Mouse (Mus musculus): Measurements from ENCODE around the gene Mab21l1. TPM values are rescaled to one million over a fixed set of nuclear protein-coding genes. Genes with fewer than 3 reads are reported as not detected.

Gene Mab21l1
- total RNA-seq, 2 experiments from 2014 or later, result 0.96 to 1.7 TPM

- no peak for DNase-seq (ENCODE audit: low spot score)
Observed at GRCm38 (mm10) chr3:55778764-55779730, 3.3 kb upstream of the Mab21l1 start.

GRCm38 (mm10) chr3:55780120-55781070 lies 1.9 kb upstream of the Mab21l1 start:
- DNase-seq (ENCODE audit: low spot score), result peak; percentile 50

GRCm38 (mm10) chr3:55781429-55782055 lies 768 bp upstream of the Mab21l1 start:
- DNase-seq (ENCODE audit: low spot score), result no peak

GRCm38 (mm10) chr3:55782771-55783170 lies 461 bp downstream of the Mab21l1 start:
- peak; percentile 39 for DNase-seq (ENCODE audit: low spot score)

- DNase-seq (ENCODE audit: low spot score), result peak; percentile 67
Observed at GRCm38 (mm10) chr3:55783171-55784081, 1.1 kb downstream of the Mab21l1 start.

GRCm38 (mm10) chr3:55784101-55784500 lies 1.8 kb downstream of the Mab21l1 start:
- DNase-seq (ENCODE audit: low spot score), result no peak

GRCm38 (mm10) chr3:55785266-55785980 lies 3.1 kb downstream of the Mab21l1 start:
- DNase-seq (ENCODE audit: low spot score), result no peak

- no peak for DNase-seq (ENCODE audit: low spot score)
Observed at GRCm38 (mm10) chr3:55785981-55786725, 3.8 kb downstream of the Mab21l1 start.

GRCm38 (mm10) chr3:55786835-55787486 lies 4.7 kb downstream of the Mab21l1 start:
- no peak for DNase-seq (ENCODE audit: low spot score)

GRCm38 (mm10) chr3:55787487-55788213 lies 5.3 kb downstream of the Mab21l1 start:
- peak; percentile 40 for DNase-seq (ENCODE audit: low spot score)

- no peak for DNase-seq (ENCODE audit: low spot score)
Observed at GRCm38 (mm10) chr3:55788214-55788586, 5.9 kb downstream of the Mab21l1 start.

GRCm38 (mm10) chr3:55788621-55789201 lies 6.4 kb downstream of the Mab21l1 start:
- DNase-seq (ENCODE audit: low spot score), result no peak

GRCm38 (mm10) chr3:55789856-55790255 lies 7.5 kb downstream of the Mab21l1 start:
- DNase-seq (ENCODE audit: low spot score), result no peak

GRCm38 (mm10) chr3:55790609-55791008 lies 8.3 kb downstream of the Mab21l1 start:
- no peak for DNase-seq (ENCODE audit: low spot score)

GRCm38 (mm10) chr3:55792251-55792650 lies 9.9 kb downstream of the Mab21l1 start:
- no peak for DNase-seq (ENCODE audit: low spot score)

GRCm38 (mm10) chr3:55793842-55794575 lies 11.7 kb downstream of the Mab21l1 start:
- peak; percentile 50 for DNase-seq (ENCODE audit: low spot score)

- DNase-seq (ENCODE audit: low spot score), result no peak
Observed at GRCm38 (mm10) chr3:55794768-55795167, 12.5 kb downstream of the Mab21l1 start.
